Mouse (Mus musculus): Measurements from ENCODE around the gene Nucb1. TPM values are rescaled to one million over a fixed set of nuclear protein-coding genes. Genes with fewer than 3 reads are reported as not detected.

Nucb1 gene
- polyA plus RNA-seq (2015; fragmentation: Nextera tagmentation; extraction: Ambion mirVana): 230 and 238 TPM in 2 replicates

- ATAC-seq (ENCODE audit: borderline replicate concordance, extremely low read depth, low FRiP score, low TSS enrichment): peak; percentile 90
- no peaks in the 10 kb centered on the region for H3K27me3 ChIP-seq
- peak within 1 kb of the TSS; percentile 91 for H3K27ac ChIP-seq
- H3K4me3 ChIP-seq: peak within 1 kb of the TSS; percentile 82
- H3K9ac ChIP-seq: peak within 1 kb of the TSS; percentile 81
- under 1% methylated on average over 44 of the region's 44 CpGs for WGBS
- peaks cover 20% of the 10 kb centered on the region for H3K4me1 ChIP-seq
- H3K4me2 ChIP-seq: peak within 1 kb of the TSS; percentile 98
- peaks cover 11% of the 10 kb centered on the region; the same call in 1 of the 2 replicates for H3K36me3 ChIP-seq
- no peaks in the 10 kb centered on the region for H3K9me3 ChIP-seq
Observed at GRCm38 (mm10) chr7:45509912-45510787, at the start of gene Nucb1. Gene Nucb1, minus strand, starts transcription at chr7:45510406.

- no peak overlapping the region for H3K4me3 ChIP-seq
- H3K9me3 ChIP-seq: no peaks in the 10 kb centered on the region
- H3K4me2 ChIP-seq: no peak overlapping the region
- H3K36me3 ChIP-seq: no peaks in the 10 kb centered on the region
- H3K4me1 ChIP-seq: peaks cover 23% of the 10 kb centered on the region
- ATAC-seq (ENCODE audit: borderline replicate concordance, extremely low read depth, low FRiP score, low TSS enrichment): no peak
- H3K27ac ChIP-seq: 0 out of 2 replicates have a peak overlapping the region, but pooled peaks have one; percentile 29
- no peaks in the 10 kb centered on the region for H3K27me3 ChIP-seq
- 24% methylated on average over 5 of the region's 6 CpGs for WGBS
- H3K9ac ChIP-seq: no peak overlapping the region
Observed at GRCm38 (mm10) chr7:45558907-45559306, 48.7 kb upstream of the Nucb1 start.

- Histone ChIP-seq H3K9ac (no peak overlapping the region), H3K4me1 (peaks cover 8% of the 10 kb centered on the region; the same call in 1 of the 2 replicates), H3K27ac (no peak overlapping the region), H3K27me3 (no peaks in the 10 kb centered on the region), H3K36me3 (no peaks in the 10 kb centered on the region), H3K9me3 (no peaks in the 10 kb centered on the region), H3K4me3 (no peak overlapping the region), H3K4me2 (no peak overlapping the region)
- WGBS: 14% methylated on average over 8 of the region's 8 CpGs
- ATAC-seq (ENCODE audit: borderline replicate concordance, extremely low read depth, low FRiP score, low TSS enrichment): no peak
Observed at GRCm38 (mm10) chr7:45555787-45556186, 45.6 kb upstream of the Nucb1 start.

GRCm38 (mm10) chr7:45554744-45555143, 44.5 kb upstream of the Nucb1 start, which contains the start of gene Hsd17b14:
Gene Hsd17b14, plus strand, starts transcription at chr7:45554893.
- no peak for ATAC-seq (ENCODE audit: borderline replicate concordance, extremely low read depth, low FRiP score, low TSS enrichment)
- 22% methylated on average over 8 of the region's 8 CpGs for WGBS
- H3K4me2 ChIP-seq: no peak within 1 kb of the TSS
- H3K9ac ChIP-seq: no peak within 1 kb of the TSS
- H3K4me3 ChIP-seq: no peak within 1 kb of the TSS
- H3K36me3 ChIP-seq: no peaks in the 10 kb centered on the region
- no peaks in the 10 kb centered on the region for H3K27me3 ChIP-seq
- H3K4me1 ChIP-seq: 0 out of 2 replicates have a peak, but pooled peaks cover 6% of the 10 kb centered on the region
- H3K9me3 ChIP-seq: no peaks in the 10 kb centered on the region
- no peak within 1 kb of the TSS for H3K27ac ChIP-seq

GRCm38 (mm10) chr7:45553990-45554389, 43.8 kb upstream of the Nucb1 start:
- H3K36me3 ChIP-seq: no peaks in the 10 kb centered on the region
- no peak overlapping the region for H3K9ac ChIP-seq
- H3K4me1 ChIP-seq: 0 out of 2 replicates have a peak, but pooled peaks cover 6% of the 10 kb centered on the region
- H3K4me3 ChIP-seq: no peak overlapping the region
- no peak overlapping the region for H3K27ac ChIP-seq
- H3K4me2 ChIP-seq: no peak overlapping the region
- no peaks in the 10 kb centered on the region for H3K27me3 ChIP-seq
- ATAC-seq (ENCODE audit: borderline replicate concordance, extremely low read depth, low FRiP score, low TSS enrichment): no peak
- H3K9me3 ChIP-seq: no peaks in the 10 kb centered on the region
- WGBS: 91% methylated on average over 2 of the region's 2 CpGs

- WGBS: 52% methylated on average over 8 of the region's 8 CpGs
- Histone ChIP-seq H3K9me3 (no peaks in the 10 kb centered on the region), H3K4me2 (no peak overlapping the region), H3K36me3 (no peaks in the 10 kb centered on the region), H3K9ac (no peak overlapping the region), H3K27me3 (no peaks in the 10 kb centered on the region), H3K4me1 (0 out of 2 replicates have a peak, but pooled peaks cover 1% of the 10 kb centered on the region), H3K27ac (no peak overlapping the region), H3K4me3 (no peak overlapping the region)
- ATAC-seq (ENCODE audit: borderline replicate concordance, extremely low read depth, low FRiP score, low TSS enrichment): no peak
Observed at GRCm38 (mm10) chr7:45553519-45553918, 43.3 kb upstream of the Nucb1 start.

GRCm38 (mm10) chr7:45551512-45551883, 41.3 kb upstream of the Nucb1 start:
- no peak for ATAC-seq (ENCODE audit: borderline replicate concordance, extremely low read depth, low FRiP score, low TSS enrichment)
- H3K9me3 ChIP-seq: no peaks in the 10 kb centered on the region
- 75% methylated on average over 8 of the region's 8 CpGs for WGBS
- H3K4me2 ChIP-seq: no peak overlapping the region
- no peaks in the 10 kb centered on the region for H3K36me3 ChIP-seq
- no peak overlapping the region for H3K4me3 ChIP-seq
- H3K27me3 ChIP-seq: no peaks in the 10 kb centered on the region
- no peak overlapping the region for H3K9ac ChIP-seq
- H3K4me1 ChIP-seq: no peaks in the 10 kb centered on the region
- H3K27ac ChIP-seq: no peak overlapping the region

- Histone ChIP-seq H3K27ac (no peak overlapping the region), H3K4me3 (no peak overlapping the region), H3K9me3 (no peaks in the 10 kb centered on the region), H3K4me1 (no peaks in the 10 kb centered on the region), H3K27me3 (no peaks in the 10 kb centered on the region), H3K36me3 (no peaks in the 10 kb centered on the region), H3K9ac (no peak overlapping the region), H3K4me2 (no peak overlapping the region)
- no peak for ATAC-seq (ENCODE audit: borderline replicate concordance, extremely low read depth, low FRiP score, low TSS enrichment)
- WGBS: 74% methylated on average over 11 of the region's 11 CpGs
Observed at GRCm38 (mm10) chr7:45550821-45551511, 40.8 kb upstream of the Nucb1 start.

- H3K9me3 ChIP-seq: no peaks in the 10 kb centered on the region
- H3K36me3 ChIP-seq: no peaks in the 10 kb centered on the region
- no peak for ATAC-seq (ENCODE audit: borderline replicate concordance, extremely low read depth, low FRiP score, low TSS enrichment)
- no peak overlapping the region for H3K27ac ChIP-seq
- H3K4me2 ChIP-seq: no peak overlapping the region
- H3K9ac ChIP-seq: no peak overlapping the region
- no peaks in the 10 kb centered on the region for H3K27me3 ChIP-seq
- no peaks in the 10 kb centered on the region for H3K4me1 ChIP-seq
- WGBS: 85% methylated on average over 16 of the region's 16 CpGs
- no peak overlapping the region for H3K4me3 ChIP-seq
Observed at GRCm38 (mm10) chr7:45549641-45550436, 39.6 kb upstream of the Nucb1 start.

GRCm38 (mm10) chr7:45544525-45544924, 34.3 kb upstream of the Nucb1 start:
- no peak overlapping the region for H3K27ac ChIP-seq
- no peak overlapping the region for H3K4me2 ChIP-seq
- ATAC-seq (ENCODE audit: borderline replicate concordance, extremely low read depth, low FRiP score, low TSS enrichment): no peak
- H3K9ac ChIP-seq: no peak overlapping the region
- no peaks in the 10 kb centered on the region; the same call in 1 of the 2 replicates for H3K9me3 ChIP-seq
- H3K36me3 ChIP-seq: no peaks in the 10 kb centered on the region
- H3K4me3 ChIP-seq: no peak overlapping the region
- WGBS: 83% methylated on average over 1 of the region's 1 CpGs
- H3K27me3 ChIP-seq: no peaks in the 10 kb centered on the region
- H3K4me1 ChIP-seq: no peaks in the 10 kb centered on the region

- WGBS: 58% methylated on average over 2 of the region's 2 CpGs
Observed at GRCm38 (mm10) chr7:45540213-45540612, 30.0 kb upstream of the Nucb1 start.

More at GRCm38 (mm10) chr7:45540213-45540612, 30.0 kb upstream of the Nucb1 start:
- no peak overlapping the region for H3K4me3 ChIP-seq
- H3K9me3 ChIP-seq: no peaks in the 10 kb centered on the region; the same call in 1 of the 2 replicates
- H3K4me2 ChIP-seq: no peak overlapping the region
- no peaks in the 10 kb centered on the region for H3K36me3 ChIP-seq
- H3K4me1 ChIP-seq: peaks cover 8% of the 10 kb centered on the region
- no peak overlapping the region for H3K9ac ChIP-seq
- no peaks in the 10 kb centered on the region for H3K27me3 ChIP-seq
- H3K27ac ChIP-seq: no peak overlapping the region
- ATAC-seq (ENCODE audit: borderline replicate concordance, extremely low read depth, low FRiP score, low TSS enrichment): no peak
